Mouse (Mus musculus): Measurements from ENCODE around the gene Fcrlb. TPM values are rescaled to one million over a fixed set of nuclear protein-coding genes. Genes with fewer than 3 reads are reported as not detected.

The Fcrlb gene
- polyA plus RNA-seq, 1 experiment, result 0.23 TPM

- Histone ChIP-seq H3K27me3 (ENCODE audit: control insufficient read depth, insufficient read depth, low read length) (no peaks in the 10 kb centered on the region), H3K4me3 (ENCODE audit: control insufficient read depth, low read depth, low read length) (no peak overlapping the region), H3K4me1 (ENCODE audit: control insufficient read depth, insufficient read depth, low read length) (peaks cover 2% of the 10 kb centered on the region; the same call in 1 of the 2 replicates), H3K36me3 (ENCODE audit: control insufficient read depth, insufficient read depth, low read length) (no peaks in the 10 kb centered on the region; the same call in 1 of the 2 replicates), H3K27ac (ENCODE audit: control insufficient read depth, insufficient read depth, low read depth, low read length) (no peak overlapping the region)
- TF ChIP-seq POLR2A (IDR thresholded peaks at IDR 0.05; ENCODE audit: control insufficient read depth, low read depth, low read length), result no peak
- TF ChIP-seq CTCF (IDR thresholded peaks at IDR 0.05; ENCODE audit: control insufficient read depth, insufficient read depth, insufficient replicate concordance, low read depth, low read length), result no peak
Measured at GRCm38 (mm10) chr1:170882915-170883485, 29.7 kb downstream of the Fcrlb start.

GRCm38 (mm10) chr1:170876906-170877305 is 35.8 kb downstream of the Fcrlb start:
- H3K27ac ChIP-seq (ENCODE audit: control insufficient read depth, insufficient read depth, low read depth, low read length), result no peak overlapping the region
- H3K4me3 ChIP-seq (ENCODE audit: control insufficient read depth, low read depth, low read length), result no peak overlapping the region
- no peaks in the 10 kb centered on the region for H3K4me1 ChIP-seq (ENCODE audit: control insufficient read depth, insufficient read depth, low read length)
- TF ChIP-seq POLR2A (IDR thresholded peaks at IDR 0.05; ENCODE audit: control insufficient read depth, low read depth, low read length), result no peak
- H3K27me3 ChIP-seq (ENCODE audit: control insufficient read depth, insufficient read depth, low read length), result no peaks in the 10 kb centered on the region
- no peaks in the 10 kb centered on the region; the same call in 1 of the 2 replicates for H3K36me3 ChIP-seq (ENCODE audit: control insufficient read depth, insufficient read depth, low read length)

- H3K4me3 ChIP-seq (ENCODE audit: control insufficient read depth, low read depth, low read length), result no peak overlapping the region
- no peaks in the 10 kb centered on the region; the same call in 1 of the 2 replicates for H3K36me3 ChIP-seq (ENCODE audit: control insufficient read depth, insufficient read depth, low read length)
- no peak overlapping the region for H3K27ac ChIP-seq (ENCODE audit: control insufficient read depth, insufficient read depth, low read depth, low read length)
- H3K27me3 ChIP-seq (ENCODE audit: control insufficient read depth, insufficient read depth, low read length), result no peaks in the 10 kb centered on the region
- H3K4me1 ChIP-seq (ENCODE audit: control insufficient read depth, insufficient read depth, low read length), result no peaks in the 10 kb centered on the region
- TF ChIP-seq CTCF (IDR thresholded peaks at IDR 0.05; ENCODE audit: control insufficient read depth, insufficient read depth, insufficient replicate concordance, low read depth, low read length) (no peak), POLR2A (IDR thresholded peaks at IDR 0.05; ENCODE audit: control insufficient read depth, low read depth, low read length) (no peak)
Measured at GRCm38 (mm10) chr1:170875676-170876075, 37.1 kb downstream of the Fcrlb start.

GRCm38 (mm10) chr1:170871961-170872360 is 40.8 kb downstream of the Fcrlb start:
- peaks cover 3% of the 10 kb centered on the region for H3K4me1 ChIP-seq (ENCODE audit: control insufficient read depth, insufficient read depth, low read length)
- H3K27me3 ChIP-seq (ENCODE audit: control insufficient read depth, insufficient read depth, low read length), result no peaks in the 10 kb centered on the region
- no peaks in the 10 kb centered on the region for H3K36me3 ChIP-seq (ENCODE audit: control insufficient read depth, insufficient read depth, low read length)
- no peak overlapping the region for H3K27ac ChIP-seq (ENCODE audit: control insufficient read depth, insufficient read depth, low read depth, low read length)
- TF ChIP-seq POLR2A (IDR thresholded peaks at IDR 0.05; ENCODE audit: control insufficient read depth, low read depth, low read length) (no peak), CTCF (IDR thresholded peaks at IDR 0.05; ENCODE audit: control insufficient read depth, insufficient read depth, insufficient replicate concordance, low read depth, low read length) (no peak)
- H3K4me3 ChIP-seq (ENCODE audit: control insufficient read depth, low read depth, low read length), result no peak overlapping the region

- H3K36me3 ChIP-seq (ENCODE audit: control insufficient read depth, insufficient read depth, low read length), result no peaks in the 10 kb centered on the region
- TF ChIP-seq CTCF (IDR thresholded peaks at IDR 0.05; ENCODE audit: control insufficient read depth, insufficient read depth, insufficient replicate concordance, low read depth, low read length), result no peak
- no peak for TF ChIP-seq POLR2A (IDR thresholded peaks at IDR 0.05; ENCODE audit: control insufficient read depth, low read depth, low read length)
- H3K4me3 ChIP-seq (ENCODE audit: control insufficient read depth, low read depth, low read length), result no peak overlapping the region
- peaks cover 4% of the 10 kb centered on the region for H3K4me1 ChIP-seq (ENCODE audit: control insufficient read depth, insufficient read depth, low read length)
- no peaks in the 10 kb centered on the region for H3K27me3 ChIP-seq (ENCODE audit: control insufficient read depth, insufficient read depth, low read length)
- H3K27ac ChIP-seq (ENCODE audit: control insufficient read depth, insufficient read depth, low read depth, low read length), result no peak overlapping the region
Measured at GRCm38 (mm10) chr1:170871402-170871801, 41.3 kb downstream of the Fcrlb start.

GRCm38 (mm10) chr1:170868905-170869283 is 43.8 kb downstream of the Fcrlb start:
- Histone ChIP-seq H3K4me3 (ENCODE audit: control insufficient read depth, low read depth, low read length) (peak overlapping the region; percentile 85), H3K27ac (ENCODE audit: control insufficient read depth, insufficient read depth, low read depth, low read length) (no peak overlapping the region), H3K4me1 (ENCODE audit: control insufficient read depth, insufficient read depth, low read length) (peaks cover 4% of the 10 kb centered on the region), H3K36me3 (ENCODE audit: control insufficient read depth, insufficient read depth, low read length) (no peaks in the 10 kb centered on the region), H3K27me3 (ENCODE audit: control insufficient read depth, insufficient read depth, low read length) (no peaks in the 10 kb centered on the region)
- TF ChIP-seq POLR2A (IDR thresholded peaks at IDR 0.05; ENCODE audit: control insufficient read depth, low read depth, low read length), result no peak
- no peak for TF ChIP-seq CTCF (IDR thresholded peaks at IDR 0.05; ENCODE audit: control insufficient read depth, insufficient read depth, insufficient replicate concordance, low read depth, low read length)

GRCm38 (mm10) chr1:170868107-170868904 is 44.4 kb downstream of the Fcrlb start:
- Histone ChIP-seq H3K36me3 (ENCODE audit: control insufficient read depth, insufficient read depth, low read length) (no peaks in the 10 kb centered on the region), H3K4me1 (ENCODE audit: control insufficient read depth, insufficient read depth, low read length) (peaks cover 4% of the 10 kb centered on the region), H3K4me3 (ENCODE audit: control insufficient read depth, low read depth, low read length) (peak overlapping the region; percentile 85), H3K27ac (ENCODE audit: control insufficient read depth, insufficient read depth, low read depth, low read length) (no peak overlapping the region), H3K27me3 (ENCODE audit: control insufficient read depth, insufficient read depth, low read length) (no peaks in the 10 kb centered on the region)
- TF ChIP-seq POLR2A (IDR thresholded peaks at IDR 0.05; ENCODE audit: control insufficient read depth, low read depth, low read length) (no peak), CTCF (IDR thresholded peaks at IDR 0.05; ENCODE audit: control insufficient read depth, insufficient read depth, insufficient replicate concordance, low read depth, low read length) (no peak)

Data from testis, adult 2 months (tissue).